Mouse (Mus musculus): ENCODE results near the gene Mapk13.
A peak's percentile ranks its signal among the peaks of the same experiment; 100 is the strongest.
"Not testable (repeated sequence)": the region's sequence is repeated elsewhere in the genome, so short reads cannot be mapped to it uniquely, and the experiment has no call there.

The Mapk13 gene

GRCm38 (mm10) chr17:28774303-28774702 is 5.2 kb downstream of the Mapk13 start:
- not testable (repeated sequence) for DNase-seq (ENCODE audit: extremely low spot score, low read depth, low spot score)

GRCm38 (mm10) chr17:28775161-28775560 is 6.1 kb downstream of the Mapk13 start:
- no peak for DNase-seq (ENCODE audit: extremely low spot score, low read depth, low spot score)

GRCm38 (mm10) chr17:28776817-28777216 is 7.7 kb downstream of the Mapk13 start:
- no peak for DNase-seq (ENCODE audit: extremely low spot score, low read depth, low spot score)

DNA sequence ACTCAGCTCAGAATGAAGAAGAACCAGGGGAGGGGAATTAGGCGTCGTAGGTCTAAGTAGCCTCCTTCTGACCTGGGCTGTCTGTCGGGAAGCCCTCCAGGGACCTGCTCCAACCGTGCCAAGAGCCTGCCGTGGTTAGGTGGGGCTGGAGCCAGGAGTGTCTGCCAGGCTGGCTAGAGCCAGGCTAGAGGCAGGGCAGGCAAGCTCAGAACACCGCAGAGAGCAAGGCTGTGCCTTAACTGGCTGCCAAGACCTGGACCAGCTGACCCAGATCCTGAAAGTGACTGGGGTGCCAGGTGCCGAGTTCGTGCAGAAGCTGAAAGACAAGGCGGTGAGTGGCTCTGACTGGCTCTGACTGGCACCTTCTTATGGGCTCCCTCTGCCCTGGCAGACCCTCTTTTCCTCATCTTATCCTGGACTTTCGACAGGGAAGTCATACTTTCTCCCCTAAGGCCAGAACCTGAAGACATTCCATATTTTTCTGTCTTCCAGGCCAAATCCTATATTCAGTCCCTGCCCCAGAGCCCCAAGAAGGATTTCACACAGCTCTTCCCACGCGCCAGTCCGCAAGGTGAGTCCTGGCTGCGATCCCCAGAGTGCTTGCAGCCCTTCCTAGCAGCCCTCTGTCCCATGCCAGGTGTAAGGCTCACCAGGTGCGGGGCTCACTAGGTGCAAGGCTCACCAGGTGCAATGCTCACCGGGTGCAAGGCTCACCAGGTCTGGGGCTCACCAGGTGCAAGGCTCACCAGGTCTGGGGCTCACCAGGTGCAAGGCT is 8.3 kb downstream of the Mapk13 start:
- DNase-seq (ENCODE audit: extremely low spot score, low read depth, low spot score), result no peak

- no peak for DNase-seq (ENCODE audit: extremely low spot score, low read depth, low spot score)
Measured at GRCm38 (mm10) chr17:28779735-28780134, 10.6 kb downstream of the Mapk13 start.

- DNase-seq (ENCODE audit: extremely low spot score, low read depth, low spot score), result no peak
Measured at GRCm38 (mm10) chr17:28780836-28781235, 11.7 kb downstream of the Mapk13 start.

DNA sequence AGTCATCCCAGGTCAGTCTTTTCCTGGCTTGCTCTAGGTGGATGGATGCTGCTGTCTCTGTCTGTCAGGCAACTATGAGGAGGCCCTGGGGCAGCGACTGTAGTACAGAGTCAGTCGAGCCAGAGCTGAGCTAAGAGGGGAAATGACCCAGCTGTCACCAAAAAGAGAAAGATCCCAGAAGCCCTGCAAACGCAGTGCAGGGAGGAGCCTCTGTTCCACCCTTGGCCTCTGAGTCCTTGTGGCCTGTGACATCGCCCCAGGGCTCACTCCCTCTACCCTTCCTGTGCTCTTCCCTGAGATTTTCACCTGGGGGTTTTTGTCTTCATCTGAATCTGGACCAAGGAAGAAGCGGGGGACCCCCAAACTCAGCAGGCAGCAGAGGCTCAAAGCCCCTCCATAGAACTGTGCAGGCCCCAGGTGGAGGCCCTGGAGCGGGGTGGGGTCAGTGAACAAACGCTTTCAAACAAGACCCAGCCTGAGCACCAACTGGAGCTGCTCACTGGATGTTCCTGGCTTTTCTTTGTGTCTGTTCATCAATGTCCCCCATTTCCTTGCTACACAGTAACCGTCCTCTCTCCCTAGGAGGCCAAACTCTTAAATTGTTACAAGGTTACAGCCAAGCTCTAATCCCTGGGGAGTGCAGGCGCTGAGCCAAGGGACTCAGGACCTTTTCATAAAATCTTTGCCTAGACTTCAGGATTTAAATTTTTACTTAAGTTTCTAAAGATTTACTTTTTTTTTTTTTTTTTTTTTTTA is 12.4 kb downstream of the Mapk13 start:
- DNase-seq (ENCODE audit: extremely low spot score, low read depth, low spot score), result no peak

GRCm38 (mm10) chr17:28785036-28785435 is 15.9 kb downstream of the Mapk13 start:
- DNase-seq (ENCODE audit: extremely low spot score, low read depth, low spot score), result no peak

DNA sequence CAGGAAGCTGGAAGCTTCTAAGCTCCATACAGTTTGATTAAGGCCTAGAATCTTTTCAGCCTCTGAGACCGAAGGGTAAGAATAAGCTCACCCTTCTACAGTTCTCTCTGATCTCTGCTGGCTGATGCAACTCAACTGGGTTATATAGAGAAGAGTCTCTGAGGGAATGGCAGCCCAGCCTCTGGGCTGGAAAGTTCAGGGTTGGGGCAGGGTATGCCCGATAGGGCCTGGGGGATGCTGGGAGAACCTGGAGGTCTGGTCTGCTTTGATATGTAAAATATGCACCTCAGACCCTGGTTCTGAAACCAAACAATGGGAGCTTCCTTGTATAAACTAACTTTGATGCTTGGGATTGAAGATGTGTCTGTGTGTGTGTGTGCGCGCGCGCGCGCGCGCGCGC is 18.4 kb downstream of the Mapk13 start:
- DNase-seq (ENCODE audit: extremely low spot score, low read depth, low spot score), result no peak

DNA sequence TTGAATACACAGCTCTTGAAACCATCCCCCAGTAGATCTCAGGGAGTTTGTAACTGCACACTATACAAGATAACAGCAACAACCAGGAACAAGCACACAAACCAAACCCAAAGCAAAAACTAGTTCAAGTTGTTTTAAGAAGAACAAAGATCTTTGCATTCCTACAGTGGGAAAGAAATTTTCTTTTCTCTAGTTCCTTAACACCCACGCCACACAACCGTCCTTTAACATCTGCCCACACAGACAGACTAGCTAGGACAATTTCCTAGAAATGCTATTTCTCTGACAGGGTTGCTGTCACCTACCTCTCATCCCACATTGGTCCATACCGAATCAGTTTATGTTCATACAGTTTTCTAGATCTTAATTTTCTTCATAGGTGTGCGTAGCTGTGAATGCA is 27.9 kb downstream of the Mapk13 start:
- no peak for DNase-seq (ENCODE audit: extremely low spot score, low read depth, low spot score)

DNA sequence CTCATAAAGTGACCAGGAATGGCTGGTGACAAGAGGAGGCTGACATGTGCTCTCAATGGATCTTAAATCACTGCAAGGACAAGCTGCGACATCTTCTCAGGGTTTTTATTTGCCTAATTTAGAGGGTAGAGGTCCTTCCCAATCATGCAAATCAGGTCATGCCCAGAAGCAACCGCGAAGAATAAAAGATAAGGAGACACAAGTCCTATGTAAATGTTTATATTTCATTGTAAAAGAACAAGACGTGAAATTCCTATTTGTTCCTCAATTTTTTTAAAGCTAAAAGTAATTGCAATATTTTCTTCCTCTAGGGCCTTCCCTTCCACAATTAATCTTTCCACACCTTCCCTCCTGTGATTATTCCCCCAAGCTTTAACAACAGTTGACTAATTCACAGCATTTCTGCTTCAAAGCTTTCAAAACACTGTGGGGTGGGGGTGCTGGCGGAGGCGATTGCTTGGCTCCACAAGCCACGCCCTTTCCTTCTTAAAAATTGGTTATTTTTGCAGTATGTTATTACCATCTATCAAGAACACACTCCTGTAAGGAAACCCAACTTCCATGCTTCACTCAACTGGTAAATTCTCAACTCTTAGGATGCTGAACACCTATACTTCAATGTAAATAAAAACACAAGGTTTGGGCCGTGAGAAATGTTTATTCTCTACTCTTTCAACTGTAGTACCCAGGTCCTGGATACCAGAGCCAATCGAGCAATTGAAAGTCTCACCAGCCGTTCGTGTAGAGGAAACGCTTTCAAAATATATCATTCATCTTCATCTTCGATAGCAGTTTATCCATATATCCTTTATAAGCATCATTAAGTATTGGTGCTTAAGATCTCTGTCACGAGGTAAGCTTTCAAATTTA is 30.4 kb downstream of the Mapk13 start:
- no peak for DNase-seq (ENCODE audit: extremely low spot score, low read depth, low spot score)

DNA sequence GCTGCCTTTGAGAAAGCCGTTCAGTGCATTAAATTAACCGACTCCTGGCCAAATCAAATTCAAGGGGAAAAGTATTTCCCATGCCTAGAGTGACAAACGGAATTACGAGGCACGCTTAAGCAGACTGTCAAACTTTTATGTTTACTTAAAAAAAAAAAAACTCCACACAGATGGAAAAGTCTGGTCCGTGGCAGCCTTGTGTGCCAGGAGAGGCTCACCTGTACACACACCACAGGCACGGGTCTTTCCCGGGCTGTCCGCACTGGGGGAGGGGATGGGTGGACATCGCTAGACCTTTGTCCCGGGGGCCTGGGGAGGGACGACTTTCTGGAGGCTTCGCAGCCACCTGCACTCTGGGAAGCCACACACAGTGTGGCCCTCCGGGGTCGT is 31.2 kb downstream of the Mapk13 start:
- DNase-seq (ENCODE audit: extremely low spot score, low read depth, low spot score), result no peak

DNA sequence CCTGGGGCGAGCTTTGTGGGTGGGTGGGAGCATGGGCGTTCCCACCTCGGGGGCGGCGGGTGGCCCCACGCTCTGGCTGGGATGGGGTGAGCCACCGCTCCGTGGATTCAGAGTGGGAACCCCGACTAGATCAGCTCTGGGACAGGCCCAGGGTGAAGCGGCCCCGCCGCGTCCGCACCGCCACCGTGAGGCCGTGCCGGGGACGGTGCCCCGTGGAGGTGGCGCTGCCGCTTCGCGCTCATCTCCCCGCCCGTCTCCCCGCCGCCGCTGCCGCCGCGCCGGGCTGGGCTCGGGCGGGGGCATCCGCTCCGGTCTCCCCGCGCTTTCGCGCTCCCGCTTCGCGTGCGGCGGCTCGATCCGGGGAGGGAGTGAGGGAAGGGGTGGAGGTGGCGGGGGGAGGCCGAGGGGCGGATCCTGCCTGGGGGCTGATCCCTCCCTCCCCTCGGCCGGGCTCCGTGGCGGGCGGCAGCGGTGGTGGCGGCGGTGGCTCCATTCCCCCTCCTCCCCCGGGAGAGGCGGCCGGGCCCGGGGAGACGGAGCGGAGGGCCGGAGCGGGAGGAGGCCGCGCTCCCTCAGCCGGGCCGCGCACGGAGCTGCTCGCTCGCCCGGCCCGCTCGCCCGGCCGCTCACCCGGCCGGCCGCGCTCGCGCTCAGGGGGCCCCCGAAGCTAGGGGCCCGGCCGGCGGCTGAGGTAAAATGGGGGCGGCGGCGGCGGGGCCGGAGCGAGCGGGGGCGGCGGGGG is 31.7 kb downstream of the Mapk13 start, which contains the start of gene Brpf3:
Gene Brpf3, plus strand, starts transcription at position 420 of the 742 bp plus-strand sequence.
- DNase-seq (ENCODE audit: extremely low spot score, low read depth, low spot score), result no peak

DNA sequence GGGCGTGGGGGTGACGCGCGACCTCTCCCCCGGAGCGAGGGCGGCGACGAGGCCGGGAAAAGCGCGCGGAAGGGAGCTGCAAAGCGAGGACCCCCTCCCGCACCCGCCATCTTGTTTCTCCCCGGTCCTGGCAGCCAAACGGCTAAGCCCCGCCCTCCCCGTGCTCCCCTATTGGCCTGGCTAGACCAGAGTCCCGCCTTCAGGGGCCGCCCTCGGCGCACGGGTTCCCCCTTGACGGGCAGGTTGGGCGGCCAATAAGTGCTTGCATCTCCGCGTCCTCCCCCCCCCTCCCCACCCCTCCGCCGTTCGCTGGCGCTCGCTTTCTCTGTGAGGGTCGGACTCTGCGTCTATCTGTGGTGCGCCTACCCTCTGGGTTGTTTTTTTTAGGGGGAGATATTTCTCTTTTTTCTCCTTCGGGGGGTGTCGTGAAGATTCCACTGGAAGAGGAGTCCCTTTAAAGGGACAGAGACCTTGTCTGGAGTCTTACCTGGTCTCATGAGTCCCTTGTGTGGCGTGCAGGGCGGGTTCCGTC is 32.4 kb downstream of the Mapk13 start:
- DNase-seq (ENCODE audit: extremely low spot score, low read depth, low spot score), result peak; percentile 95

DNA sequence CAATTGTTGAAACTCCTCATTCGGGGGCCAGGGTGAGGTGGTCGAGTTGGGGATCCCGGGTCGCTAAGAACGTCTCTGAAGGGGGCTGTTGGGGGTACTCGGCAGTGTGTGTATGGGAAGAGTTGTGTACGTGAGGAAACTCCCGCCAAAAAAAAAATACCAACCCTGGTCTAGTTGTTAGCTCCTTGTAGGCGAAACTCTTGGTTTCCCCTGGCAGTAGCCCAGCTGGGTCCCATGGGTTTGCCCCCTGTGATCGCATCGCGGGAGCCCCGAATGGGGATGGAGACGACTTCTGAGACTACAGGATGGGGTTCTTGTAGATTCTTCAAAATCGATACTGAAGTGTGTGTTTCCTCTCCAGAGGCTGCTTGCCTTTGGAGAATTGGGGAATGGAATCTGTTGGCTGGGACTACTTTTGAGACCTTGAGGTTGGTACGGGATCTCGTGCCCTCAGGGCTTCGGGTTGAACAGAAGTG is 32.9 kb downstream of the Mapk13 start:
- DNase-seq (ENCODE audit: extremely low spot score, low read depth, low spot score), result no peak

DNA sequence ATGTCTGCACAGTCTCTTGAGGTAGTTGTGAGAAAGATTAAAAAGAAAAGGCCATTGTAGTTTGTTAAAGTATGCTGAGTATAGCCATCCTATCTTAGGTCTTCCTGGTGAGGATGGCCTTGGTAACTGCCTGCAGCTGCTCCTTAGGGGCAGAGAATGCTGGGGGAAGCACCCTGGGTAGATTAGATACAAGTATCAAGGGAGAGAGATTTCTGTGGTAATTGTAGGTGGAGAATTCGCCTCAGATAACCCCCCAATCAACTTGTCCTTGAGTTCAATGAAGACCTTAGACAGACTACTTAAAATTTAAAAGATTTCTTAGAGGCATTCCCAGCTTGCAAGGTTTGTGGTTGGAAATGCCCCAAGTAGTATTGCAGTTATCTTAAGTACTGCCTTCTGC is 34.2 kb downstream of the Mapk13 start:
- DNase-seq (ENCODE audit: extremely low spot score, low read depth, low spot score), result no peak

- no peak for DNase-seq (ENCODE audit: extremely low spot score, low read depth, low spot score)
Measured at GRCm38 (mm10) chr17:28804973-28805372, 35.9 kb downstream of the Mapk13 start.

DNA sequence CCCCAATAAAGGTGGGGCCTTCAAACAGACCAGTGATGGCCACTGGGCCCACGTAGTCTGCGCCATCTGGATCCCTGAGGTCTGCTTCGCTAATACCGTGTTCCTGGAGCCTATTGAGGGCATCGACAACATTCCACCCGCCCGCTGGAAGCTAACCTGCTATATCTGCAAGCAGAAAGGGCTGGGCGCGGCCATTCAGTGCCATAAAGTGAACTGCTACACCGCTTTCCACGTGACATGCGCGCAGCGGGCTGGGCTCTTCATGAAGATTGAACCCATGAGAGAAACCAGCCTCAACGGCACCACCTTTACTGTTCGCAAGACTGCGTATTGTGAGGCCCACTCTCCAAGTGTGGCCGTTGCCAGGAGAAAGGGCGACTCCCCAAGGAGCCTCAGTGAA is 37.7 kb downstream of the Mapk13 start:
- no peak for DNase-seq (ENCODE audit: extremely low spot score, low read depth, low spot score)

- DNase-seq (ENCODE audit: extremely low spot score, low read depth, low spot score), result no peak
Measured at GRCm38 (mm10) chr17:28808714-28809113, 39.6 kb downstream of the Mapk13 start.

DNA sequence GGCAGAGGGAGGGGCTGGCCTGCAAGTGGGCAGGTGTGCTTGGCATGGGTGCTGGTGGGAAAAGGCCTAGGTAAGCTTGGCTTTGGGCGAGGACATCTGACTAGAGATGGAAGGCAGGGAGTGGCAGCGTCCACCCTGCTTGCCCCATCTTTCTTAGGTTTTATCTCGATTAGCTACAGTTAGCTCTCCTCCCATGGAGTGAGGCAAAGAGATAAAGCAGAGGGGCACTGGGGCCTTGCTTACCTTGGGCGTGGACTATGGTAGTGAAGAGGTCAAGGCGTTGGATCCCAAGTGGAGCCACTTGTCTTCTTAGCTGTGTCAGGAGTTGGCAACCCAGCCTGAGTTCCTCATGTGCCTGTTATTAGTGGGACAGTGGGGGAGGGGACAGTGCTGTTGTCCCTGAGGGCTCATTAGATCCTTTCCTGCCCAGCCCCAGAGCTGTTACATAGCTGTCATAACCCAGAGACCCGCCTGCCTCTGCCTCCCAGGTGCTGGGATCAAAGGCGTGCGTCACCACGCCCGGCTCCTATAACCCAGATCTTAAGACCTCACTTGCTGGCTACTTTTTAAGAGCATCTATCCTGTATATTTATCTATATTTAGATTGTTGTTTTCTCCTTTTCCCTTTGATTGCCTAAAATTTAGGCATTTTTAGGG is 40.2 kb downstream of the Mapk13 start:
- no peak for DNase-seq (ENCODE audit: extremely low spot score, low read depth, low spot score)
